Mouse (Mus musculus): ENCODE results near the gene Epp13. TPM values are rescaled to one million over a fixed set of nuclear protein-coding genes. Genes with fewer than 3 reads are reported as not detected.
"Not testable (repeated sequence)": the region's sequence is repeated elsewhere in the genome, so short reads cannot be mapped to it uniquely, and the experiment has no call there.

The Epp13 gene
- total and polyA plus RNA-seq, 3 experiments, result 0.14 TPM; not detected in 2

- H3K4me3 ChIP-seq (ENCODE audit: control insufficient read depth in 1 of 2, insufficient read depth in 1 of 2, low read depth in 2 of 2, low read length in 2 of 2); H3K27me3 ChIP-seq (ENCODE audit: control insufficient read depth in 1 of 2, insufficient read depth in 2 of 2, low read length in 2 of 2); H3K36me3 ChIP-seq (ENCODE audit: control insufficient read depth in 1 of 2, insufficient read depth in 2 of 2, low read length in 2 of 2); H3K9ac ChIP-seq (ENCODE audit: control insufficient read depth, low read depth, low read length, poor library complexity, severe bottlenecking); H3K4me1 ChIP-seq (ENCODE audit: control insufficient read depth in 1 of 2, insufficient read depth in 2 of 2, low read length in 2 of 2); H3K27ac ChIP-seq (ENCODE audit: control insufficient read depth, low read depth, low read length); H3K9me3 ChIP-seq (replicated peaks; ENCODE audit: insufficient read depth, low read length); H3K79me2 ChIP-seq (ENCODE audit: control insufficient read depth, insufficient read depth, low read length, poor library complexity): not testable (repeated sequence)
- peak; percentile 61 for DNase-seq (ENCODE audit: low read depth, low spot score)
- TF ChIP-seq SMC3 (IDR thresholded peaks at IDR 0.05; ENCODE audit: low read depth, low read length), result peak; percentile 63
- TF ChIP-seq CTCF (IDR thresholded peaks at IDR 0.05 in 2 of 3, conservative IDR thresholded peaks at IDR 0.05 in 1 of 3; ENCODE audit: control insufficient read depth in 1 of 3, insufficient read depth in 1 of 3, low read depth in 2 of 3, low read length in 3 of 3, poor library complexity in 1 of 3, severe bottlenecking in 1 of 3), result peak; percentile 41 to 77 (median 63)
- TF ChIP-seq RAD21 (IDR thresholded peaks at IDR 0.05; ENCODE audit: low read depth, low read length), result peak; percentile 56
- peak; percentile 42; the same call in 1 of the 2 replicates for TF ChIP-seq ZC3H11A (IDR thresholded peaks at IDR 0.05; ENCODE audit: low read depth, low read length)
These were observed 11.6 kb upstream of the Epp13 start for GRCm38 (mm10) chr7:6240841-6241425.

GRCm38 (mm10) chr7:6244361-6245292, 7.9 kb upstream of the Epp13 start:
- no peaks in the 10 kb centered on the region for H3K79me2 ChIP-seq (ENCODE audit: control insufficient read depth, insufficient read depth, low read length, poor library complexity)
- no peak for TF ChIP-seq USF1 (IDR thresholded peaks at IDR 0.05; ENCODE audit: low read depth, low read length)
- TF ChIP-seq KAT2A (conservative IDR thresholded peaks at IDR 0.05; ENCODE audit: low read depth, low read length), result no peak
- TF ChIP-seq MYC (IDR thresholded peaks at IDR 0.05; ENCODE audit: low read depth, low read length), result no peak
- TF ChIP-seq ZMIZ1 (IDR thresholded peaks at IDR 0.05; ENCODE audit: low read depth, low read length), result no peak
- TF ChIP-seq UBTF (IDR thresholded peaks at IDR 0.05; ENCODE audit: borderline replicate concordance, insufficient read depth, low read depth, low read length), result no peak
- no peak for TF ChIP-seq ELF1 (IDR thresholded peaks at IDR 0.05; ENCODE audit: low read depth, low read length)
- no peak for TF ChIP-seq POLR2AphosphoS5 (IDR thresholded peaks at IDR 0.05; ENCODE audit: borderline replicate concordance, low read depth, low read length)
- TF ChIP-seq MAFK (IDR thresholded peaks at IDR 0.05; ENCODE audit: borderline replicate concordance, low read depth, low read length), result no peak
- no peak for TF ChIP-seq POLR2A (IDR thresholded peaks at IDR 0.05; ENCODE audit: control insufficient read depth in 1 of 2, insufficient read depth in 1 of 2, low read depth in 1 of 2, low read length in 2 of 2, poor library complexity in 1 of 2)
- TF ChIP-seq TCF12 (IDR thresholded peaks at IDR 0.05; ENCODE audit: low read depth, low read length), result no peak
- TF ChIP-seq HCFC1 (IDR thresholded peaks at IDR 0.05; ENCODE audit: low read depth, low read length), result no peak
- TF ChIP-seq MEF2A (IDR thresholded peaks at IDR 0.05; ENCODE audit: extremely low read depth, insufficient replicate concordance, low read depth, low read length, poor library complexity, severe bottlenecking), result no peak
- TF ChIP-seq BHLHE40 (IDR thresholded peaks at IDR 0.05; ENCODE audit: borderline replicate concordance, low read depth, low read length), result no peak
- no peak for TF ChIP-seq MAZ (IDR thresholded peaks at IDR 0.05; ENCODE audit: low read depth, low read length)
- DNase-seq (ENCODE audit: low read depth, low spot score), result no peak
- H3K27me3 ChIP-seq (ENCODE audit: control insufficient read depth in 1 of 2, insufficient read depth in 2 of 2, low read length in 2 of 2), result no peaks in the 10 kb centered on the region
- H3K27ac ChIP-seq (ENCODE audit: control insufficient read depth, low read depth, low read length), result no peak overlapping the region
- no peaks in the 10 kb centered on the region for H3K9me3 ChIP-seq (replicated peaks; ENCODE audit: insufficient read depth, low read length)
- H3K4me1 ChIP-seq (ENCODE audit: control insufficient read depth in 1 of 2, insufficient read depth in 2 of 2, low read length in 2 of 2), result no peaks in the 10 kb centered on the region
- no peaks in the 10 kb centered on the region for H3K36me3 ChIP-seq (ENCODE audit: control insufficient read depth in 1 of 2, insufficient read depth in 2 of 2, low read length in 2 of 2)
- H3K9ac ChIP-seq (ENCODE audit: control insufficient read depth, low read depth, low read length, poor library complexity, severe bottlenecking), result no peak overlapping the region
- no peak overlapping the region for H3K4me3 ChIP-seq (ENCODE audit: control insufficient read depth in 1 of 2, insufficient read depth in 1 of 2, low read depth in 2 of 2, low read length in 2 of 2)
